Mouse (Mus musculus): ENCODE data around the gene Zfp616.

Gene Zfp616

DNA sequence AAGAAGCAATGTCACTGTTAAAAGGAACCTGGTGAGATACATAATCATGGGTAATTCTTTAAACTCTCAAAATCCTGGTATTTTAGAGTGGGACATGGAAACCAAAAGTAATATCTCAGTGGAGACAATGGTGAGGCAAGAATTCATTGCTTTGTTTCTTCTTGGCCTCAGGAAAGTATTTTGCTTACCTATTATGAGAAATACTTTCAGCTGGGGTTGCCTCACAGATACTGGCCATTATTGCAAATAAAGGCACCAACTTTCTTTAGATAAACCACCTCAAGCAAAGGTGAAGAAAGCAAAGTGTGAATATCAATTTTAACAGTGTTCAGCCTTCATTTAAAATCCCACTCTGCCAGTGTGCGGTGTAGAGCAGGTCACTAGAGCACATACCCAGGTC, at the start of gene Zfp616:
Zfp616 (plus strand) TSS at position 301 of the 400 bp plus-strand sequence.
- DNase-seq (ENCODE audit: low spot score), result no peak

DNA sequence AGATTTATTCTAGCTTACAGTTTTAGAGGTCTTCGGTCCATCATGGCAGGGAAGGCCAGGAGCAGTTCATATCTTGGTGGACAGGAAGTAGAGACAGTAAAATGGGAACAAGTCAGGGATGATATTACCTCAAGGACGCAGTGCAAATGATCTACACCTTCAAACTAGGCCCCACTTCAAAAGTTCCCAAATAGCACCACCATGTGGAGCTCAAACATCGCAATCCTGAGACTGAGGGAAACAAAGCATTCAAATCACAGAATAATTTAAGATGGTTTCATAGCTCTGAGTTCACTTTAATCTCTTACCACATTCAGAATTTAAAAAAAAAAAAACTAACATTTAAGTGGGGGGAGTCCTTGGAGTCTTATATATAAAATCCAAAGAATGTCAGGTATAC, 18.4 kb upstream of the Zfp616 start:
- no peak for DNase-seq (ENCODE audit: low spot score)

DNA sequence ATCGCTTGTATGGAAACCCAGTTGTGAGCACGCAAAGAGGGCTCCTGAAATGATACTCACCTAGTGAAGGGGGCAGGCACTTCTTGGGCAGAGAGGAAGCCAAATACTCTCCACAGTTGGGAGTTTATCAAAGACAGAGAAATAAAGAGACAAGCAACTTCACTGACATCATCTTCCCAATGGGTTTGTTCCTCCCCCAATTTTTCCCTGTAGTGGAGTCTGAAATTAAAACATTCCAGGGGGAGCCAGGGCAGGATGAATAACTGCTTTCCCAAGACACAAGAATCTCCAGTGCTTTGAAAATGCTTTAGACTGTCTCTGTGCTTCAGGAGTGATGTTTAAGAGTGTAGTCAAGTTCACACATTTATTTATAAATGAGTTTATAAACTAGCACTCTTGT, 13.3 kb upstream of the Zfp616 start, which contains the start of the genes Olfr139 and Olfr399:
Olfr139 (minus strand) TSS at position 101 of the 400 bp plus-strand sequence.
Olfr399 (minus strand) TSS at position 165 of the 400 bp plus-strand sequence.
- no peak for DNase-seq (ENCODE audit: low spot score)

DNA sequence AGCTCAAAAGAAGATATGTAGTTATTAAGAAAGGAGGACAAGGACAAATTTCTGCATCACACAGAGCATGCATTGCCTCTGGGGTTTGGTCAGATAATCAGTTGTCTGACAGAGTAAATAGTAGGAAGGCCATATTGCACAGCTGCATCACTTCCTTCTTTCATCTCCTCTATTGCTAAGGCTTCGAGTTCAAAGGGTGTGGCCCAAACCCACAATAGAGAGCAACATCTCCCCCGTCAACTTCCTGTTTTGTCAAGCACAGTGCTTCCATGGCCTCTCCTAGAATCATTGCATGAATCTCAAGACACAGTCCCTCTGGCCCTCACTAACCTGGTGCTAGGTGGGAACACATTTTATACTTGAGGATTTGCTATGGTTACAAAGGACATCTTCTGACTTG, 31.0 kb downstream of the Zfp616 start:
- no peak for DNase-seq (ENCODE audit: low spot score)

DNA sequence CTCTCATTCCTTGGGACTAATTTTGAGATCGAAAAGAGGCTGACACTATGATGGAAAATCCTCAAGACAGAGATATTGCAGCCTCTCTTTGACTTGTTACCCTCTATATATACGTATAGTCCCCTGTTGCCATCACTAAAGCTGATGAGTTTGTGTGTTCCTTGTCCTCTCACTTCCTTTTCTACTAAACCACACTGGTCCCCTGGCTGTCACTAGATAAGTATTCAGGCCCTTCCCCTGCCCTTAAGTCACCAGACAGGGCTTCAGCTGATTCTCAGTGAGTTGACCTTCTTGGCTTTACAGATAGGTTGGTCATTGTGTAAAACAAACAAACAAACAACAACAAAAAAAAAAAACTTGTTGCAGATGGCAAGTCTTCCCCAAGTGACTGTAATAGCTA, 31.8 kb downstream of the Zfp616 start:
- DNase-seq (ENCODE audit: low spot score), result no peak

DNA sequence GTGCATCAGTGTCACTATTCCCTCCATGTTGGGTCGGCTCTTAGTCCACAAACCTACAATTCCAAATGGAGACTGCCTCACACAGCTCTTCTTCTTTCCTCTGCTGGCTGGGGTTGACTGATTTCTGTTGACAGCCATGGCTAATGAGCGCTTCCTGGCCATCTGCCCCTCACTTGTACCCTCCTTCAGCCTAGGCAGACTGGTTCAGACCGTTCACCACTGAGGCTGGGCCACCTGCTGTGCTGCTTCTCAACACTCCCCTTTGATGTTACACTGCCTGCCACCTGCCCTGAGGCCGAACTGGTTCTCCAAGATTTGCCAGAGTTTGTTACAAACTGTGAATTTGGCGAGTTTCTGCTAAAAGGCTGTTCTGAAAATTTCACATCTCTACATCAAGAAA, 35.3 kb downstream of the Zfp616 start:
- no peak for DNase-seq (ENCODE audit: low spot score)

DNA sequence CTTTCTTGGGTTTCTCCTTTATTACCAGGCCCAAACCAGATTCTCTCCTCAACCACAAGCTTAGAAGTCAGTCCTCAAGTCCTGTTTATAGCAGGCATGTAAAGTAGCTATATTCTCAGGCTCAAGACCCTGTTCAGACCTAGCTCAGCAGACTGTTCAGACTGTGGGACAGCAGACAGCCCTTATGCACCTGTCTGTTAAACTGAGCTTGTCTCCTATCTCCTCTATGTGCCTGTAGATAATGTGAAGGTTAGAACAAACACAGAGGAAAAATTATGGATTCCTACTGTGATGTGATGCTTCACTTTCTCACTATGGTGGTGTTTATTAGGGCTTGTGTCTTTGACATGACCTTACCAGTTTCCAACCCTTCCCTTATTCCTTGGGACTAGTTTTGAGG, 43.7 kb downstream of the Zfp616 start, which contains the start of gene Olfr401:
Olfr401 (plus strand) TSS at position 301 of the 400 bp plus-strand sequence.
- DNase-seq (ENCODE audit: low spot score), result no peak
